Mouse (Mus musculus): ENCODE data around the gene Ppp1r14a.

- TF ChIP-seq CTCF (IDR thresholded peaks at IDR 0.05): peak; percentile 91
- TF ChIP-seq EP300 (IDR thresholded peaks at IDR 0.05): no peak
These were observed 7.9 kb downstream of the Ppp1r14a start for GRCm38 (mm10) chr7:29296998-29297397.

Measured in lung, postnatal 0 days (tissue).